Mouse (Mus musculus) heart, adult 2 months (tissue): ENCODE measurements around the gene Noc2l. TPM values are rescaled to one million over a fixed set of nuclear protein-coding genes. Genes with fewer than 3 reads are reported as not detected.

Experiments
- DNase-seq, 2 experiments: peaks; one replicate each; pipeline ENCODE4 v3.0.0; 2021
- H3K27ac ChIP-seq: fragments of 200-600 bp; 2 replicates; pipeline ENCODE4 v1.8.1; 2022
- H3K27me3 ChIP-seq: fragments of 200-500 bp; 2 replicates; pipeline ENCODE4 v1.6.1; 2012; ENCODE audit warnings: mild to moderate bottlenecking, low read length, inconsistent platforms, mixed read lengths; ENCODE audit not compliant: control insufficient read depth, insufficient read depth
- H3K36me3 ChIP-seq: fragments of 200-500 bp; 2 replicates; pipeline ENCODE4 v1.6.1; 2012; ENCODE audit warnings: low read length, inconsistent platforms; ENCODE audit not compliant: control insufficient read depth, insufficient read depth
- H3K4me1 ChIP-seq: fragments of 200-500 bp; 2 replicates; pipeline ENCODE4 v1.6.1; 2011; ENCODE audit warnings: low read length; ENCODE audit not compliant: control insufficient read depth, insufficient read depth
- H3K4me3 ChIP-seq: fragments of 200-600 bp; 2 replicates; pipeline ENCODE4 v1.8.1; 2022
- H3K79me2 ChIP-seq: fragments of 200-500 bp; replicated peaks from 2 replicates; pipeline ENCODE4 v1.6.1; 2012; ENCODE audit warnings: mild to moderate bottlenecking, inconsistent platforms, low read length, moderate library complexity, mixed read lengths; ENCODE audit not compliant: control insufficient read depth, insufficient read depth
- H3K9ac ChIP-seq: fragments of 200-500 bp; 2 replicates; pipeline ENCODE4 v1.6.1; 2012; ENCODE audit warnings: low read depth, mild to moderate bottlenecking, control low read depth, inconsistent platforms, low read length, mixed read lengths
- CTCF ChIP-seq: fragments of 200-600 bp; IDR thresholded peaks from 2 replicates; pipeline ENCODE4 v1.8.1; 2022; ENCODE audit warnings: antibody characterized with exemption, mild to moderate bottlenecking, moderate library complexity
- EP300 ChIP-seq: fragments of 200-500 bp; IDR thresholded peaks from 2 replicates; pipeline ENCODE4 v1.6.1; 2011; ENCODE audit warnings: low read depth, low read length, control low read depth; ENCODE audit not compliant: insufficient read depth
- POLR2A ChIP-seq: fragments of 200-500 bp; IDR thresholded peaks from 2 replicates; pipeline ENCODE4 v1.6.1; 2011; ENCODE audit warnings: mild to moderate bottlenecking, low read depth, low read length, control low read depth; ENCODE audit not compliant: insufficient read depth
- WGBS: fragments of 180-500 bp; shearing (Covaris S2); methylation state at CpG from one replicate; pipeline ENCODE4 v1.1.7; 2018; 5-methylcytosine and 5-hydroxymethylcytosine counted together
- intact Hi-C: fragments of 180-260 bp; cut with DNase I; formaldehyde crosslinking; loops from one replicate; pipeline ENCODE4 v1.15.1; 2025
- polyA plus RNA-seq: library from polyadenylated mRNA; depleted of rRNA; stranded (reverse); fragments of >200 nt; gene quantifications from 2 replicates; pipeline ENCODE4 v1.2.3, GENCODE M21; 2012
- total RNA-seq, 2 experiments: library from RNA; stranded (reverse); gene quantifications; 2 replicates each; pipeline ENCODE4 v1.2.3; 2021

Noc2l gene
- total and polyA plus RNA-seq, 3 experiments = 24.8 to 33.9 (median 25.1) TPM

GRCm38 (mm10) chr4:156209963-156210635 lies 25.7 kb upstream of the Noc2l start:
- Histone ChIP-seq H3K27me3 (no peaks in the 10 kb centered on the region), H3K9ac (no peak overlapping the region), H3K36me3 (peaks cover 2% of the 10 kb centered on the region; the same call in 1 of the 2 replicates), H3K4me1 (peaks cover 3% of the 10 kb centered on the region), H3K27ac (no peak overlapping the region), H3K4me3 (no peak overlapping the region), H3K79me2 (no peaks in the 10 kb centered on the region)
- intact Hi-C loops = no loop called here
- no peak for DNase-seq
- WGBS = 65% methylated on average over 13 of the region's 13 CpGs
- TF ChIP-seq POLR2A (no peak), EP300 (no peak), CTCF (no peak)

- Histone ChIP-seq H3K27ac (no peak overlapping the region), H3K36me3 (no peaks in the 10 kb centered on the region), H3K79me2 (no peaks in the 10 kb centered on the region), H3K27me3 (no peaks in the 10 kb centered on the region), H3K9ac (no peak overlapping the region), H3K4me1 (no peaks in the 10 kb centered on the region), H3K4me3 (no peak overlapping the region)
- 90% methylated on average over 13 of the region's 13 CpGs for WGBS
- no peak for DNase-seq
- TF ChIP-seq EP300 (no peak), POLR2A (no peak), CTCF (no peak)
- intact Hi-C loops = no loop called here
These were observed 22.7 kb upstream of the Noc2l start for GRCm38 (mm10) chr4:156213134-156213533.

- TF ChIP-seq CTCF (no peak), POLR2A (peak; percentile 91), EP300 (peak; percentile 91; the same call in 1 of the 2 replicates)
- Histone ChIP-seq H3K9ac (peak within 1 kb of the TSS; percentile 66), H3K4me3 (peak within 1 kb of the TSS; percentile 51), H3K36me3 (no peaks in the 10 kb centered on the region), H3K27me3 (no peaks in the 10 kb centered on the region), H3K4me1 (no peaks in the 10 kb centered on the region), H3K79me2 (no peaks in the 10 kb centered on the region), H3K27ac (peak within 1 kb of the TSS; percentile 93)
- 39% methylated on average over 4 of the region's 4 CpGs for WGBS
- DNase-seq = peak; percentile 69 to 82
- intact Hi-C loops = loop anchor here (5.0 kb wide), 1 partner anchor 43 kb away; no protein-coding TSS in a partner anchor
These were observed 20.2 kb upstream of the Noc2l start, which contains the start of gene Perm1 for GRCm38 (mm10) chr4:156215649-156216048. Gene Perm1 (plus strand): TSS chr4:156215868.

GRCm38 (mm10) chr4:156216196-156216595 lies 19.6 kb upstream of the Noc2l start:
- H3K4me1 ChIP-seq = no peaks in the 10 kb centered on the region
- peak overlapping the region; percentile 66 for H3K9ac ChIP-seq
- peak overlapping the region; percentile 93 for H3K27ac ChIP-seq

GRCm38 (mm10) chr4:156217022-156217669 lies 18.7 kb upstream of the Noc2l start:
- intact Hi-C loops = loop anchor here (5.0 kb wide), 1 partner anchor 45 kb away; no protein-coding TSS in a partner anchor
- Histone ChIP-seq H3K9ac (peak overlapping the region; percentile 57), H3K79me2 (no peaks in the 10 kb centered on the region), H3K36me3 (0 out of 2 replicates have a peak, but pooled peaks cover 2% of the 10 kb centered on the region), H3K27me3 (no peaks in the 10 kb centered on the region), H3K4me1 (no peaks in the 10 kb centered on the region), H3K4me3 (peak overlapping the region; percentile 51), H3K27ac (peak overlapping the region; percentile 93)
- WGBS = 55% methylated on average over 16 of the region's 16 CpGs
- peak; percentile 48 to 61 for DNase-seq
- 0 out of 2 replicates have a peak, but pooled peaks have one; percentile 14 for TF ChIP-seq EP300
- no peak for TF ChIP-seq CTCF
- peak; percentile 69; the same call in 1 of the 2 replicates for TF ChIP-seq POLR2A

More at GRCm38 (mm10) chr4:156216196-156216595, 19.6 kb upstream of the Noc2l start:
- no peaks in the 10 kb centered on the region for H3K79me2 ChIP-seq
- 54% methylated on average over 2 of the region's 2 CpGs for WGBS
- TF ChIP-seq CTCF (no peak), EP300 (no peak), POLR2A (no peak)
- H3K27me3 ChIP-seq = no peaks in the 10 kb centered on the region
- no peak for DNase-seq
- intact Hi-C loops = loop anchor here (5.0 kb wide), 1 partner anchor 44 kb away; no protein-coding TSS in a partner anchor
- peak overlapping the region; percentile 51 for H3K4me3 ChIP-seq
- H3K36me3 ChIP-seq = 0 out of 2 replicates have a peak, but pooled peaks cover 2% of the 10 kb centered on the region
